Mouse (Mus musculus) urinary bladder, postnatal 10 days (tissue): ENCODE measurements at regions not wholly inside any gene's neighbourhood (a gene's known extent, or its start where the extent isn't known, plus 50 kb on each side); places are given as distances from the start of the nearest gene placed in this dataset.

ENCODE experiments used
- DNase-seq: peaks from one replicate; pipeline ENCODE4 v3.0.0; 2022; ENCODE audit warnings: low spot score

GRCm38 (mm10) chr2:159557567-159557966, 763.0 kb downstream of the Dhx35 start:
- DNase-seq = no peak

GRCm38 (mm10) chr2:159565255-159565654, 768.7 kb downstream of the Gm826 start:
- DNase-seq = no peak

GRCm38 (mm10) chr2:159565921-159566320, 768.0 kb downstream of the Gm826 start:
- DNase-seq = no peak

- no peak for DNase-seq
Measured at GRCm38 (mm10) chr2:159566461-159566860, 767.5 kb downstream of the Gm826 start.

GRCm38 (mm10) chr2:159568391-159568790, 765.6 kb downstream of the Gm826 start:
- DNase-seq = no peak

- DNase-seq = no peak
Measured at GRCm38 (mm10) chr2:159571862-159572261, 762.1 kb downstream of the Gm826 start.

GRCm38 (mm10) chr2:159575271-159575670, 758.7 kb downstream of the Gm826 start:
- DNase-seq = no peak

- no peak for DNase-seq
Measured at GRCm38 (mm10) chr2:159583103-159583502, 750.9 kb downstream of the Gm826 start.

- DNase-seq = no peak
Measured at GRCm38 (mm10) chr2:159584641-159585040, 749.3 kb downstream of the Gm826 start.

GRCm38 (mm10) chr2:159586697-159587473, 747.1 kb downstream of the Gm826 start:
- no peak for DNase-seq

GRCm38 (mm10) chr2:159591396-159592124, 742.4 kb downstream of the Gm826 start:
- no peak for DNase-seq

- no peak for DNase-seq
Measured at GRCm38 (mm10) chr2:159592841-159593240, 741.1 kb downstream of the Gm826 start.

- DNase-seq = no peak
Measured at GRCm38 (mm10) chr2:159596285-159596684, 737.7 kb downstream of the Gm826 start.

GRCm38 (mm10) chr2:159598080-159598479, 735.9 kb downstream of the Gm826 start:
- DNase-seq = no peak

- DNase-seq = no peak
Measured at GRCm38 (mm10) chr2:159607191-159607590, 726.8 kb downstream of the Gm826 start.

- DNase-seq = no peak
Measured at GRCm38 (mm10) chr2:159610451-159610850, 723.5 kb downstream of the Gm826 start.

- DNase-seq = no peak
Measured at GRCm38 (mm10) chr2:159616685-159617084, 717.3 kb downstream of the Gm826 start.

GRCm38 (mm10) chr2:159621261-159621660, 712.7 kb downstream of the Gm826 start:
- DNase-seq = no peak

- no peak for DNase-seq
Measured at GRCm38 (mm10) chr2:159622141-159622669, 711.8 kb downstream of the Gm826 start.

- no peak for DNase-seq
Measured at GRCm38 (mm10) chr2:159625306-159625705, 708.7 kb downstream of the Gm826 start.

GRCm38 (mm10) chr2:159645861-159646260, 688.1 kb downstream of the Gm826 start:
- DNase-seq = no peak

GRCm38 (mm10) chr2:159646595-159646994, 687.4 kb downstream of the Gm826 start:
- no peak for DNase-seq

GRCm38 (mm10) chr2:159652243-159652642, 681.7 kb downstream of the Gm826 start:
- DNase-seq = no peak
